Mouse (Mus musculus) intestine, embryonic 16.5 days (tissue): ENCODE results near the gene Ago3. TPM values are rescaled to one million over a fixed set of nuclear protein-coding genes. Genes with fewer than 3 reads are reported as not detected.

Experiments used
- ATAC-seq: fragments of 200-750 bp; cut with Nextera tagmentation; 2 replicates; pipeline ENCODE4 v1.8.0; 2017; ENCODE audit warnings: moderate TSS enrichment, moderate library complexity
- H3K27ac ChIP-seq: fragments of 300-500 bp; sonication (generic); 2 replicates; pipeline ENCODE4 v1.5.1; 2014; ENCODE audit warnings: mild to moderate bottlenecking, low read length
- H3K27me3 ChIP-seq: fragments of 300-500 bp; sonication (generic); replicated peaks from 2 replicates; pipeline ENCODE4 v1.6.1; 2014; ENCODE audit warnings: low read length, control low read depth, mixed read lengths; ENCODE audit not compliant: control insufficient read depth, insufficient read depth
- H3K36me3 ChIP-seq: fragments of 300-500 bp; sonication (generic); 2 replicates; pipeline ENCODE4 v1.6.1; 2014; ENCODE audit warnings: low read length, control low read depth; ENCODE audit not compliant: control insufficient read depth, insufficient read depth
- H3K4me1 ChIP-seq: fragments of 300-500 bp; sonication (generic); 2 replicates; pipeline ENCODE4 v1.6.1; 2014; ENCODE audit warnings: low read length, control low read depth, mixed read lengths; ENCODE audit not compliant: control insufficient read depth, insufficient read depth
- H3K4me2 ChIP-seq: fragments of 300-500 bp; sonication (generic); 2 replicates; pipeline ENCODE4 v1.6.1; 2014; ENCODE audit warnings: low read depth, low read length, control low read depth
- H3K4me3 ChIP-seq: fragments of 300-500 bp; sonication (generic); 2 replicates; pipeline ENCODE4 v1.5.1; 2014; ENCODE audit warnings: mild to moderate bottlenecking, low read length
- H3K9ac ChIP-seq: fragments of 300-500 bp; sonication (generic); 2 replicates; pipeline ENCODE4 v1.6.1; 2014; ENCODE audit warnings: low read depth, low read length
- H3K9me3 ChIP-seq: fragments of 300-500 bp; sonication (generic); 2 replicates; pipeline ENCODE4 v1.6.1; 2016; ENCODE audit warnings: low read length, control low read depth; ENCODE audit not compliant: control insufficient read depth
- WGBS: fragments of 180-500 bp; shearing (Covaris S2); extraction: QIAGEN DNeasy Blood & Tissue Kit; methylation state at CpG from one replicate; pipeline ENCODE4 v1.1.7; 2014; 5-methylcytosine and 5-hydroxymethylcytosine counted together
- polyA plus RNA-seq: library from polyadenylated mRNA; unstranded; fragments of >200 nt; fragmentation: Nextera tagmentation; extraction: Ambion mirVana; gene quantifications from 2 replicates; pipeline ENCODE4 v1.2.1, GENCODE M21; 2015

Ago3 gene
- polyA plus RNA-seq, 1 experiment from 2014 or later, result 10.6 TPM

- 28% methylated on average over 2 of the region's 2 CpGs for WGBS
- H3K9ac ChIP-seq, result no peak overlapping the region
- H3K4me3 ChIP-seq, result no peak overlapping the region
- peaks cover 14% of the 10 kb centered on the region for H3K27me3 ChIP-seq
- ATAC-seq, result no peak
- no peaks in the 10 kb centered on the region for H3K36me3 ChIP-seq
- H3K27ac ChIP-seq, result no peak overlapping the region
- H3K4me2 ChIP-seq, result no peak overlapping the region
- no peaks in the 10 kb centered on the region for H3K4me1 ChIP-seq
- H3K9me3 ChIP-seq, result 0 out of 2 replicates have a peak, but pooled peaks cover 7% of the 10 kb centered on the region
Observed at GRCm38 (mm10) chr4:126306827-126307226, 122.5 kb downstream of the Ago3 start.

GRCm38 (mm10) chr4:126306058-126306457, 123.3 kb downstream of the Ago3 start:
- H3K4me3 ChIP-seq, result no peak overlapping the region
- H3K9ac ChIP-seq, result no peak overlapping the region
- ATAC-seq, result no peak
- H3K9me3 ChIP-seq, result 0 out of 2 replicates have a peak, but pooled peaks cover 7% of the 10 kb centered on the region
- no peak overlapping the region for H3K27ac ChIP-seq
- H3K4me1 ChIP-seq, result peaks cover 5% of the 10 kb centered on the region
- H3K4me2 ChIP-seq, result no peak overlapping the region
- H3K36me3 ChIP-seq, result no peaks in the 10 kb centered on the region
- H3K27me3 ChIP-seq, result peaks cover 21% of the 10 kb centered on the region
- 89% methylated on average over 6 of the region's 6 CpGs for WGBS

GRCm38 (mm10) chr4:126305428-126305827, 123.9 kb downstream of the Ago3 start:
- Histone ChIP-seq H3K27ac (no peak overlapping the region), H3K27me3 (peaks cover 27% of the 10 kb centered on the region), H3K9me3 (0 out of 2 replicates have a peak, but pooled peaks cover 7% of the 10 kb centered on the region), H3K4me3 (no peak overlapping the region), H3K36me3 (no peaks in the 10 kb centered on the region), H3K9ac (no peak overlapping the region), H3K4me1 (peaks cover 11% of the 10 kb centered on the region), H3K4me2 (no peak overlapping the region)
- 96% methylated on average over 1 of the region's 1 CpGs for WGBS
- no peak for ATAC-seq

GRCm38 (mm10) chr4:126303877-126304276, 125.5 kb downstream of the Ago3 start:
- no peak for ATAC-seq
- H3K9ac ChIP-seq, result no peak overlapping the region
- 70% methylated on average over 4 of the region's 4 CpGs for WGBS
- H3K36me3 ChIP-seq, result no peaks in the 10 kb centered on the region
- no peak overlapping the region for H3K4me3 ChIP-seq
- H3K4me1 ChIP-seq, result peaks cover 15% of the 10 kb centered on the region
- H3K4me2 ChIP-seq, result no peak overlapping the region
- no peak overlapping the region for H3K27ac ChIP-seq
- peaks cover 34% of the 10 kb centered on the region for H3K27me3 ChIP-seq
- H3K9me3 ChIP-seq, result 0 out of 2 replicates have a peak, but pooled peaks cover 7% of the 10 kb centered on the region

GRCm38 (mm10) chr4:126301584-126302309, 127.6 kb downstream of the Ago3 start:
- H3K9me3 ChIP-seq, result 0 out of 2 replicates have a peak, but pooled peaks cover 7% of the 10 kb centered on the region
- peak overlapping the region; percentile 56 for H3K9ac ChIP-seq
- H3K4me3 ChIP-seq, result peak overlapping the region; percentile 46
- H3K27ac ChIP-seq, result no peak overlapping the region
- WGBS, result 13% methylated on average over 27 of the region's 27 CpGs
- no peaks in the 10 kb centered on the region for H3K36me3 ChIP-seq
- no peak for ATAC-seq
- H3K27me3 ChIP-seq, result peaks cover 34% of the 10 kb centered on the region
- H3K4me1 ChIP-seq, result peaks cover 22% of the 10 kb centered on the region
- H3K4me2 ChIP-seq, result peak overlapping the region; percentile 80

GRCm38 (mm10) chr4:126300916-126301583, 128.3 kb downstream of the Ago3 start:
- Histone ChIP-seq H3K27ac (no peak overlapping the region), H3K4me1 (peaks cover 27% of the 10 kb centered on the region), H3K9ac (peak overlapping the region; percentile 56), H3K4me3 (peak overlapping the region; percentile 46), H3K9me3 (0 out of 2 replicates have a peak, but pooled peaks cover 5% of the 10 kb centered on the region), H3K27me3 (peaks cover 34% of the 10 kb centered on the region), H3K4me2 (peak overlapping the region; percentile 80), H3K36me3 (no peaks in the 10 kb centered on the region)
- under 1% methylated on average over 48 of the region's 50 CpGs for WGBS
- peak; percentile 30 for ATAC-seq

- peak; percentile 76 for ATAC-seq
- peak overlapping the region; percentile 60 for H3K9ac ChIP-seq
- H3K4me3 ChIP-seq, result peak overlapping the region; percentile 38
- H3K27me3 ChIP-seq, result peaks cover 29% of the 10 kb centered on the region
- WGBS, result under 1% methylated on average over 34 of the region's 34 CpGs
- no peaks in the 10 kb centered on the region for H3K36me3 ChIP-seq
- H3K4me2 ChIP-seq, result peak overlapping the region; percentile 61
- H3K27ac ChIP-seq, result no peak overlapping the region; the same call in 1 of the 2 replicates
- H3K9me3 ChIP-seq, result no peaks in the 10 kb centered on the region
- peaks cover 27% of the 10 kb centered on the region for H3K4me1 ChIP-seq
Observed at GRCm38 (mm10) chr4:126296617-126297101, 132.7 kb downstream of the Ago3 start.

GRCm38 (mm10) chr4:126295937-126296336, 133.4 kb downstream of the Ago3 start:
- Histone ChIP-seq H3K36me3 (no peaks in the 10 kb centered on the region), H3K4me3 (no peak overlapping the region), H3K9me3 (no peaks in the 10 kb centered on the region), H3K27ac (no peak overlapping the region), H3K9ac (no peak overlapping the region), H3K4me1 (peaks cover 21% of the 10 kb centered on the region), H3K27me3 (peaks cover 22% of the 10 kb centered on the region), H3K4me2 (no peak overlapping the region)
- ATAC-seq, result no peak
- WGBS, result 46% methylated on average over 4 of the region's 4 CpGs

GRCm38 (mm10) chr4:126295152-126295551, 134.2 kb downstream of the Ago3 start:
- H3K4me3 ChIP-seq, result no peak overlapping the region
- ATAC-seq, result no peak
- no peak overlapping the region for H3K9ac ChIP-seq
- H3K36me3 ChIP-seq, result no peaks in the 10 kb centered on the region
- H3K27me3 ChIP-seq, result peaks cover 14% of the 10 kb centered on the region
- H3K4me1 ChIP-seq, result peaks cover 13% of the 10 kb centered on the region
- H3K27ac ChIP-seq, result no peak overlapping the region
- WGBS, result 62% methylated on average over 6 of the region's 6 CpGs
- H3K4me2 ChIP-seq, result no peak overlapping the region
- no peaks in the 10 kb centered on the region for H3K9me3 ChIP-seq
